Mouse (Mus musculus) neutrophil, adult 5-6 weeks (primary cell): ENCODE data around the gene Magohb. TPM values are rescaled to one million over a fixed set of nuclear protein-coding genes. Genes with fewer than 3 reads are reported as not detected.
A peak's percentile ranks its signal among the peaks of the same experiment; 100 is the strongest.

Experiments
- ATAC-seq: fragments of 151-379, 151-347 bp; 2 replicates; pipeline ENCODE4 v1.8.0; 2017; ENCODE audit warnings: mild to moderate bottlenecking, moderate TSS enrichment; ENCODE audit not compliant: insufficient number of reproducible peaks, poor library complexity, low FRiP score, severe bottlenecking; ENCODE audit errors: extremely low read depth
- total RNA-seq: library from RNA; stranded (forward); fragments of 200-1000 nt; gene quantifications from 2 replicates; pipeline ENCODE4 v1.2.3, GENCODE M21; 2017

The Magohb gene
- total RNA-seq, 1 experiment from 2014 or later = 21.5 TPM

- peak; percentile 98 for ATAC-seq
Measured at GRCm38 (mm10) chr6:131269599-131269998, 23.4 kb downstream of the Magohb start.

GRCm38 (mm10) chr6:131264175-131264574, 28.9 kb downstream of the Magohb start:
- ATAC-seq = no peak

DNA sequence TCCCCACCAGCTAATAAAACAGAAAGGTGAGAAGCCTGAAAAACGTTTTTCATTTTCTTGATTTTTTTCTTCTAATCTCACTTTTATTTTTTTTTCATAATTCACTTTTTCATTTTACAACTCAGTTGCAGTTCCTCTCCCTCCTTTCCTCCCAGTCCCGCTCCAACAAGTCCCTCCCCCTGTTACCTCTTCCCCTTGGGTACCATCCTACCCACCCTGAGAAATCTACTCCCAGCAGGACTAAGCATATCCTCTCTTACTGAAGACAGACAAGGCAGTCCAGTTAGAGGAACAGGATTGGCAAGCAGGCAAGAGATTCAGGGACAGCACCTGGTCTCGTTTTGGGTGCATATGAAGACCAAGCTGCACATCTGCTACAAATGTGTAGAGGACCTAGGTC, 30.3 kb downstream of the Magohb start:
- no peak for ATAC-seq

GRCm38 (mm10) chr6:131262009-131262408, 31.0 kb downstream of the Magohb start:
- ATAC-seq = no peak

DNA sequence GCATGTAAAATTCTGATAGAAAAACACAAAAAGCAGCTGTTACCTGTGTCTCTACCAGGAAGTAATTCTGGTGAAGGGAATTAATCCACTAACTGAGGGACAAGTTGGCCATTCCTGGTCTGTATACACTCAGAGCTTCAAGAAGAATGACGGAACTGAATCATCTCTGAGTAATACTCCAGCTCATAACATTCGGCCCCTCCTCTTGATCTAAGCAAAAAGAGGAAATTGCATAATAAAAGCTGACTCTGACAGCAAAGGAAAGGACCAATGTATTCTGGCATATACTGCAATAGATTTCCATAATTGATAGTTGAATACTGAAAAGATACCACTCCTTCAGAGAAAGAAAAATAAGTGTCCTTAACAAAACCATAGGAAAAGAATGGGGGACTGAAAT, 45.8 kb downstream of the Magohb start, which contains the start of gene Klra2:
TSS of gene Klra2 (minus strand) at position 157 of the 400 bp plus-strand sequence.
- peak; percentile 99 for ATAC-seq

- ATAC-seq = peak; percentile 58; the same call in 1 of the 2 replicates
Measured at GRCm38 (mm10) chr6:131245081-131245480, 48.0 kb downstream of the Magohb start.

Other genes with a start within 250 kb of the Magohb start
- 139 TPM in 2 replicates for gene Klra2, start 45.9 kb downstream of the Magohb start, total RNA-seq
- 0.25 and 0.47 TPM in 2 replicates for gene Styk1, start 60.4 kb upstream of the Magohb start, total RNA-seq
- gene Ybx3, start 95.2 kb upstream of the Magohb start, total RNA-seq = 42.6 and 46.3 TPM in 2 replicates
- not detected in 2 replicates for gene 5430401F13Rik, start 193.2 kb upstream of the Magohb start, total RNA-seq
- gene Gm6619, start 193.2 kb upstream of the Magohb start, total RNA-seq = not detected in 2 replicates